8 mouse cellular contexts compared by ENCODE assay signal in the genomic region with DNA sequence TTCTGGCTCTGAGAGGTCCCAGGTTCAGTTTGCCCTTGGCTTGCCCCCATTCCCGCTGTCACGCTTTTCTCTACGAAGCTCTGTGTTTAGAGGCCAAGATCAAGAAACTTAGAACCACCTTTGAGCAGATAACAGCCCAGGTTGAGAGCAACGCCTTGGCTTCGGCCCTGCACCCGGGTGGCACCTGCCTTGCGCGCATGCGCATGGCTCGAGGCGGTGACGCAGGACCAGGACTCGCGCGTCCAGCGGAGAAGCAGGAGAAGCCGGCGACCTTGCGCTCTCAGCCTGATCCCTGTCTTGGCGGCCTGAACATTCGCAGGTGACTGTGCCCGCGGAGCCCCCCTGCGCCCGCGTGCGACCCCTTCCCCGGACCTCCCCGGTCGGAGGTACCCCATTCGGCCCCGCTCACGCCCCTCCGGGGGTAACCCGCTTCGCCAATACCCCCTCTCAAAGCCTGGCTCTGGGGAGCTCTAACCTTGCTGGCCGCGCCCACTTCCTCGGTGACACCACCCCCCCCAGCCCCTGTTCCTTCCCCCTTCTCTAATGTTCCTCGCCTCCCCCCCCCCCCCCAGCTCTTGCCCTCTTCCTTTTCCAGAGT. TPM values are rescaled to one million over a fixed set of nuclear protein-coding genes. Genes with fewer than 3 reads are reported as not detected.
DNase-seq lines count a peak whose midpoint lies in the region; ATAC-seq and TF ChIP-seq lines count a peak whose summit lies in the region.

Gene Plekhb2, plus strand, starts transcription at position 232 of the 598 bp plus-strand sequence.

- H3K9me3 ChIP-seq in erythroblast, embryonic 14.5 days (ENCODE audit: control insufficient read depth, low read length) = no peaks in the 10 kb centered on the region
- no peaks in the 10 kb centered on the region for H3K9me3 ChIP-seq in heart, embryonic 12.5 days (replicated peaks)
- H3K9me3 ChIP-seq in kidney, embryonic 16.5 days (ENCODE audit: low read length) = no peaks in the 10 kb centered on the region

- TF ChIP-seq POLR2A in brain, embryonic 14.5 days (IDR thresholded peaks at IDR 0.05; ENCODE audit: borderline replicate concordance, extremely low read depth, insufficient read depth, insufficient read length, poor library complexity, severe bottlenecking) = peak; percentile 64; the same call in 1 of the 2 replicates

- no peaks in the 10 kb centered on the region for H3K27me3 ChIP-seq in erythroblast, embryonic 14.5 days (ENCODE audit: control insufficient read depth)
- no peaks in the 10 kb centered on the region for H3K27me3 ChIP-seq in heart, embryonic 12.5 days (replicated peaks)
- no peaks in the 10 kb centered on the region for H3K27me3 ChIP-seq in kidney, embryonic 16.5 days (ENCODE audit: insufficient read depth, low read length)

- H3K36me3 ChIP-seq in erythroblast, embryonic 14.5 days (ENCODE audit: control insufficient read depth) = no peaks in the 10 kb centered on the region
- H3K36me3 ChIP-seq in heart, embryonic 12.5 days = no peaks in the 10 kb centered on the region
- no peaks in the 10 kb centered on the region for H3K36me3 ChIP-seq in kidney, embryonic 16.5 days (ENCODE audit: insufficient read depth, low read length)

- ATAC-seq in heart, embryonic 12.5 days (ENCODE audit: insufficient number of reproducible peaks, low FRiP score) = peak; percentile 85
- peak; percentile 85 for ATAC-seq in kidney, embryonic 16.5 days (ENCODE audit: low FRiP score, low TSS enrichment)

- peaks cover 28% of the 10 kb centered on the region for H3K4me1 ChIP-seq in erythroblast, embryonic 14.5 days (ENCODE audit: control insufficient read depth)
- peaks cover 26% of the 10 kb centered on the region for H3K4me1 ChIP-seq in heart, embryonic 12.5 days (replicated peaks)
- H3K4me1 ChIP-seq in kidney, embryonic 16.5 days (ENCODE audit: insufficient read depth, low read length) = peaks cover 31% of the 10 kb centered on the region

- H3K9ac ChIP-seq in heart, embryonic 12.5 days = peak within 1 kb of the TSS; percentile 97
- H3K9ac ChIP-seq in kidney, embryonic 16.5 days (replicated peaks; ENCODE audit: low read length) = peak within 1 kb of the TSS; percentile 89

- no peak for TF ChIP-seq CTCF in brain, embryonic 14.5 days (IDR thresholded peaks at IDR 0.05; ENCODE audit: borderline replicate concordance, extremely low read depth, insufficient read depth, insufficient read length)

- under 1% methylated on average over 35 of the region's 40 CpGs for WGBS in heart, embryonic 12.5 days
- 1% methylated on average over 31 of the region's 40 CpGs for WGBS in kidney, embryonic 16.5 days

- 0 out of 2 replicates have a peak within 1 kb of the TSS, but pooled peaks have one; percentile 62 for H3K27ac ChIP-seq in heart, embryonic 12.5 days (ENCODE audit: poor library complexity, severe bottlenecking)
- H3K27ac ChIP-seq in kidney, embryonic 16.5 days (ENCODE audit: low read length) = 0 out of 2 replicates have a peak within 1 kb of the TSS, but pooled peaks have one; percentile 54

- H3K4me2 ChIP-seq in heart, embryonic 12.5 days = peak within 1 kb of the TSS; percentile 86
- peak within 1 kb of the TSS; percentile 89 for H3K4me2 ChIP-seq in kidney, embryonic 16.5 days (replicated peaks; ENCODE audit: low read depth, low read length)

- peak within 1 kb of the TSS; percentile 71 for H3K4me3 ChIP-seq in erythroblast, embryonic 14.5 days (replicated peaks)
- H3K4me3 ChIP-seq in heart, embryonic 12.5 days = peak within 1 kb of the TSS; percentile 92
- H3K4me3 ChIP-seq in kidney, embryonic 16.5 days (ENCODE audit: low read length) = peak within 1 kb of the TSS; percentile 72

- peak; percentile 92 for DNase-seq in CD4-positive helper T cell, adult 2 months (ENCODE audit: low read depth, low spot score)
- DNase-seq in brain, embryonic 14.5 days (ENCODE audit: low read depth) = peak; percentile 90
- peak; percentile 91 for DNase-seq in liver
- DNase-seq in monocyte, adult 2 months (ENCODE audit: low read depth in 1 of 2, low spot score in 2 of 2) = peak; percentile 59 to 78
- peak; percentile 71 to 79 for DNase-seq in spleen, postnatal 14 days (ENCODE audit: low spot score in 2 of 2)

RNA-seq across cellular contexts. Expression of gene Plekhb2, which starts in this region (rescaled TPM):
- 40.4 and 43.9 TPM in 2 replicates for polyA plus RNA-seq in brain, embryonic 14.5 days (2012; rRNA removed)
- 0.05 and 0.08 TPM in 2 replicates for polyA plus RNA-seq in erythroblast, embryonic 14.5 days (2012)
- 64.2 and 67.3 TPM in 2 replicates for polyA plus RNA-seq in heart, embryonic 12.5 days (2016; fragmentation: Nextera tagmentation; extraction: Ambion mirVana)
- polyA plus RNA-seq in kidney, embryonic 16.5 days (2015; fragmentation: Nextera tagmentation; extraction: Ambion mirVana) = 53.2 and 58.0 TPM in 2 replicates

Comparison
In these comparisons a context has a peak if more than half of its experiments do, and no peak if none do; other contexts are left out.
1. Peak in every context shown above with its lines: DNase-seq, ATAC-seq, H3K4me3 ChIP-seq and H3K27ac ChIP-seq.
2. RNA of gene Plekhb2 (polyA plus RNA-seq): 64.2 to 67.3 TPM in heart, embryonic 12.5 days, 53.2 to 58.0 TPM in kidney, embryonic 16.5 days and 40.4 to 43.9 TPM in brain, embryonic 14.5 days; 0.05 to 0.08 TPM in erythroblast, embryonic 14.5 days; every median in the first group is over 10 times any median in the second.